Mouse (Mus musculus) heart, adult 2 months (tissue): ENCODE results near the gene Gimap3.

Experiments used
- CTCF ChIP-seq: fragments of 200-600 bp; IDR thresholded peaks from 2 replicates; pipeline ENCODE4 v1.8.1; 2022; ENCODE audit warnings: antibody characterized with exemption, mild to moderate bottlenecking, moderate library complexity
- EP300 ChIP-seq: fragments of 200-500 bp; IDR thresholded peaks from 2 replicates; pipeline ENCODE4 v1.6.1; 2011; ENCODE audit warnings: low read depth, low read length, control low read depth; ENCODE audit not compliant: insufficient read depth

DNA sequence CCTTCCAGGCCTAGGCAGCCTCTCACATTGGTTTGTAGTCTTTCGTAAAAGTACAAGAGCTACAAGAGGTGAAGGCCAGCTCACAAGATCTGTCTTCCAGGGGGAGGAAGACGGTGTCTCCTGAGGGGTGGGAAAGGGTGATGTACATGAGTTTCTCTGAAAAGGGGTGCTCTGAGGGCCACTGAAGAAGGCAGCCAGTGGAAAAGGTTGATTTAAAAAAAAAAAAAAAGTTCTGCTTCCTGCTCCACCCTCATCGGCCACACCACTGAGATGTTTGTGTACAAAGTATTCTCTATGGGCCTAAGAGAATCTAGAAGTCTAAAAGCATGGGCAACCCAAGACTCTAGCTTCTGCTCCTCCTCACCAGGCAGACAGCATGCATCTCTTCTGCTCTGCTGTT lies at the start of gene Gimap3:
- TF ChIP-seq CTCF, result no peak
- TF ChIP-seq EP300, result no peak
